Mouse (Mus musculus): ENCODE measurements around the gene Srgn. TPM values are rescaled to one million over a fixed set of nuclear protein-coding genes. Genes with fewer than 3 reads are reported as not detected.

Srgn gene
- polyA plus RNA-seq, 1 experiment from 2014 or later = 4.3 TPM

DNA sequence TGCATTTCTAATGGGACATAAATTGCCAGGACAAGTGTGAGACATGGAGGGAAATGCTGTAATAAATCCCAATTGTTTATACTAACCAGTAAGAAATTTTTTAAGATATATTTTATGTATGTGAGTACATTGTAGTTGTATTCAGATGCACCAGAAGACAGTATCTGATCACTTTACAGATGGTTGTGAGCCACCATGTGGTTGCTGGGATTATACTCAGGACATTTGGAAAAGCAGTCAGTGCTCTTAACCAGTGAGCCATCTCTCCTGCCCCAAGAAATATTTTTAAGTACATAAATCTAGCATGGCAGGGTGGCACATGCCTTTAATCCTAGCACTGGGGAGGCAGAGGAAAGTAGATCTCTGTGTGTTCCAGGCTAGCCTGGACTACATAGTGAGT lies 18.5 kb upstream of the Srgn start:
- Histone ChIP-seq H3K9ac (no peak overlapping the region), H3K27me3 (no peaks in the 10 kb centered on the region), H3K4me3 (no peak overlapping the region), H3K4me1 (no peaks in the 10 kb centered on the region), H3K9me3 (no peaks in the 10 kb centered on the region), H3K27ac (no peak overlapping the region), H3K36me3 (no peaks in the 10 kb centered on the region), H3K4me2 (replicated peaks) (no peak overlapping the region)
- no peak for ATAC-seq (ENCODE audit: insufficient number of reproducible peaks, insufficient read depth, low FRiP score, low TSS enrichment)

DNA sequence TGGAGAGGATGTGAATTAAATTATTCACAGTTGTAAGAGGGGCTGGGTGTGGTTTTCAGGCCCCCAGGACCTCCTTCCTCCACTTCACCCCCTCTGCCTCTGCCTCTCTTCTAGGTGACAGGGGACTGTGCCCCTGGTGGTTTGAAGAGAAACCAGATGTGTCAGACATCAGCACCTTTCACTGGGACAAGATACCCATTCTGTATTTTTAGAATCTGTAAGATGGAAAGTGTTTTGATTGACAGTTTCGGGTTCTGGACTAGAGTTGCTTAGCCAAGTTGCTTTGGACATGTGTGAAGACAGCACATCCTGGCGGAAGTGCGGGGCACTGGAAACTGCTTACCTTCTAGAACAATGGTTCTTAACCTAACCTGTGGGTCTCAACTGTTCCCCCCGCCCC lies 17.1 kb upstream of the Srgn start:
- Histone ChIP-seq H3K4me2 (replicated peaks) (no peak overlapping the region), H3K36me3 (no peaks in the 10 kb centered on the region), H3K4me1 (no peaks in the 10 kb centered on the region), H3K27me3 (no peaks in the 10 kb centered on the region), H3K27ac (no peak overlapping the region), H3K4me3 (no peak overlapping the region), H3K9me3 (no peaks in the 10 kb centered on the region), H3K9ac (no peak overlapping the region)
- no peak for ATAC-seq (ENCODE audit: insufficient number of reproducible peaks, insufficient read depth, low FRiP score, low TSS enrichment)
- WGBS = 88% methylated on average over 4 of the region's 4 CpGs

DNA sequence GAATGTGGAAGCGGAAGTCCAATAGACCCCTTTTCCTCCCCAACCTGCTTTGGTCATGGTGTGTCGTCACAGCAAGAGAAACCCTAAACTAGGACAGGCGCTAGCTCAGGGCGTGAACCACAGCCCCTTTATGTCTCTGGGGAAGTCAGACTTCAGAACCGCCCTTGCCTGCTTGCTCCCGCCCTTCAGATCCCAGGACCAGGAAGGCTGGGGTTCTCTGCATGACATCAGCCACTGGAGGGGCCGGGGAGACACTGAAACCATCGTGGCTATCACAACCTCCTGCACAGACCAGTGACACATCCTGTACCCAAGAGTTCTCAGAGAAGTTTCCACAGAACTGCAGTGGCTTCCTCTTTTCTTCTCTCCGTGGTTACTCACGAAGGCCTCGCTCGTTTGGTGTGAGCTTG lies 16.2 kb upstream of the Srgn start:
- H3K27ac ChIP-seq = no peak overlapping the region
- no peak overlapping the region for H3K4me2 ChIP-seq (replicated peaks)
- no peak overlapping the region for H3K9ac ChIP-seq
- H3K4me1 ChIP-seq = no peaks in the 10 kb centered on the region
- no peaks in the 10 kb centered on the region for H3K9me3 ChIP-seq
- WGBS = 80% methylated on average over 12 of the region's 12 CpGs
- ATAC-seq (ENCODE audit: insufficient number of reproducible peaks, insufficient read depth, low FRiP score, low TSS enrichment) = no peak
- no peaks in the 10 kb centered on the region for H3K27me3 ChIP-seq
- H3K4me3 ChIP-seq = no peak overlapping the region
- no peaks in the 10 kb centered on the region for H3K36me3 ChIP-seq

DNA sequence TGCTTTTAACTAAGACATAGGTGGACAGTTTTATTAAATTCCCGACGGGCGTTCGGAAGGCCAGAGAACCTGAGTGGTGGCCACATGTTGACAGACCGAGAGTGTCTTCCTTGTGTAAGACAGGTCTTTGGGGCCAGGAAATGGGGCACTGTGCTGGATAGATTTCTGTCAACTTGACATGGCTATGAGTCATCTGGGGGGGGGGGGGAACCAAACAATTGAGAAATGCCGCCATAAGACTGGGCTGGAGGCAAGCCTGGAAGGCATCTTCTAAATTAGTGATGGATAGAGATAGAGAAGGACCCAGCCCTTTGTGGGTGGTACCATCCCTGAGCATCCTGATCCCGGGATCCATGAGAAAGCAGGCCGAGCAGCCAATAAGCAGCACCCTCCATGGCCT lies 15.7 kb upstream of the Srgn start:
- ATAC-seq (ENCODE audit: insufficient number of reproducible peaks, insufficient read depth, low FRiP score, low TSS enrichment) = no peak
- no peaks in the 10 kb centered on the region for H3K9me3 ChIP-seq
- H3K27me3 ChIP-seq = no peaks in the 10 kb centered on the region
- H3K36me3 ChIP-seq = no peaks in the 10 kb centered on the region
- H3K4me2 ChIP-seq (replicated peaks) = no peak overlapping the region
- no peak overlapping the region for H3K4me3 ChIP-seq
- 91% methylated on average over 8 of the region's 8 CpGs for WGBS
- H3K9ac ChIP-seq = no peak overlapping the region
- no peaks in the 10 kb centered on the region for H3K4me1 ChIP-seq
- H3K27ac ChIP-seq = no peak overlapping the region

DNA sequence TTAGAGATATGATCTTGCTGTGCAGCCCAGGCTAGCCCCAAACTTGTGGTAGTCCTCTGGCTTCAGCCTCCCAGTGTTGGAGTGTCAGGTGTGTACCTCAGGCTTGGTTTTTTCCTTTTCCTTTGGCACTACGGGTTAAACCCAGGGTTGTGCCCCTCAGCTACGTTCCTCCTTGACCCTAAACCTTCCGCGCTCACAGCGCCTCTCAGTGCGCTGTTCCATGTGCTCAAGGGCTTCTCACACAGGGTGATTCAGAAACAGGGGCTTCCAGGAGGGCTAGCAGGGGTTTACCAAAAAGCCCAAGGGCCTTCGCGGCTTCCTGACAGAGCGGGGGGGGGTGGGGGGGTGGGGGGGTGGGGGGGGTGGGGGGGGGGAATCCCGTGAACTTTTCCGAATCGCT lies 15.3 kb upstream of the Srgn start:
- 94% methylated on average over 12 of the region's 12 CpGs for WGBS
- Histone ChIP-seq H3K27ac (no peak overlapping the region), H3K4me2 (replicated peaks) (no peak overlapping the region), H3K27me3 (no peaks in the 10 kb centered on the region), H3K9me3 (no peaks in the 10 kb centered on the region), H3K4me3 (no peak overlapping the region), H3K36me3 (no peaks in the 10 kb centered on the region), H3K4me1 (no peaks in the 10 kb centered on the region), H3K9ac (no peak overlapping the region)
- ATAC-seq (ENCODE audit: insufficient number of reproducible peaks, insufficient read depth, low FRiP score, low TSS enrichment) = no peak

DNA sequence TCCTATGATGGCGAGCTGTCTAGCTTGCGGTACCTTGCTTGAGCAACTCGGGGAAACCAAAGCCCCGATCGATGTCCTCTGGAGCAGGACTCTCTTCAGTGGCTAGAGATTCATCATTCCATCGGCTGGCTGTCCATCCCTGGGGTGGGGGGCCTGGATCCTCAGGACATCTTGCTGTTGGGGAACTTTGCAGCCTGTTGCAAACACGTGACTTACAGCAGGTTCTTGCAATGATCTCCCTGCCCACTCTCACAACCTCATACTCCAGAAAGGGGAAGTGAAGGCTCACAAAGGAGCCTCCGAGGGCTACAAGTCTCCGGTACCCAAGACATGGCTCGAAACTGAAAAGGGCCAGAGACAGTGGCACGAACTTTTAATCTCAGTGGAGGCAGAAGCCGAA lies 14.2 kb upstream of the Srgn start:
- H3K27ac ChIP-seq = no peak overlapping the region
- no peaks in the 10 kb centered on the region for H3K4me1 ChIP-seq
- no peaks in the 10 kb centered on the region for H3K9me3 ChIP-seq
- H3K4me3 ChIP-seq = no peak overlapping the region
- H3K27me3 ChIP-seq = no peaks in the 10 kb centered on the region
- no peak overlapping the region for H3K9ac ChIP-seq
- no peak for ATAC-seq (ENCODE audit: insufficient number of reproducible peaks, insufficient read depth, low FRiP score, low TSS enrichment)
- no peaks in the 10 kb centered on the region for H3K36me3 ChIP-seq
- 93% methylated on average over 12 of the region's 12 CpGs for WGBS
- no peak overlapping the region for H3K4me2 ChIP-seq (replicated peaks)

DNA sequence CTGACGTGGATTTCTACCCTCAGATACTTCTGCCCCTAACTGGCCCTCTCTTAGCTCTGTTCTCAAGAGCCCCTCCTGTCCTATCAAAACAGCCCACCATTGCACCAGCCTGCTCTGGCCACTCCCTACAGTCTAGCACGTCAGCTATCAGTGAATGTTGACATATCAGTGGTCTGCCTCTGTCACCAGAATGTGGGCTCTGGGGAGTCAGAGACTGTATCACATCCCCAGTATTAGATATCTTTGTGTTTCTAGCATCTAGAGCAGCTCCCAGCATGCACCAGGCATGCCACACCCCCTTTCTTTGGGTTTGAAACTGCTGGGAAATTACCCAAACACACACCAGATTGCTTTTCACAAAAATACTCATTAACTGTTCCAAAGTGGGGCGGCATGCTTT lies 13.5 kb upstream of the Srgn start:
- H3K27me3 ChIP-seq = no peaks in the 10 kb centered on the region
- WGBS = 51% methylated on average over 3 of the region's 3 CpGs
- H3K9me3 ChIP-seq = no peaks in the 10 kb centered on the region
- no peak overlapping the region for H3K9ac ChIP-seq
- no peak overlapping the region for H3K4me3 ChIP-seq
- no peak overlapping the region for H3K27ac ChIP-seq
- H3K36me3 ChIP-seq = no peaks in the 10 kb centered on the region
- no peak overlapping the region for H3K4me2 ChIP-seq (replicated peaks)
- no peaks in the 10 kb centered on the region for H3K4me1 ChIP-seq
- no peak for ATAC-seq (ENCODE audit: insufficient number of reproducible peaks, insufficient read depth, low FRiP score, low TSS enrichment)

DNA sequence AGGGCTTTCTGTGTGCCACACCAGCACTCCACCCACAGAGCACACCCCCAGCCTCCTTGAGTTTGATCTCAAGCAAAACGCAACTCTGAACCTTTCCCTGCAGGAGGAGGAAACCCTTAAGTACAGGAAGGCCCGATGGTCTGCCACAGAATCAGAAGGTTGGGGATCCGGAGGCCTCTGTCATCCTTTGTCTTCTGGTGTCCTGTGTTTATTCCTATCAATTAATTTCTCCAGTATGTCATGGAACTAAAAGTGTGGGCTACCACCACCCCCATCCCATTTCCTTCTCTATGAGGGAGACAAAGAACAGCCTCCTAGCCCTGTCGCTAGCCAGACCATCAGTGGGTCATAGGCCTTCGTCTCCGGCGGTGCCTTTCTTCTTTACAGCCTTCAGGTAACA lies 7.3 kb upstream of the Srgn start:
- 81% methylated on average over 7 of the region's 7 CpGs for WGBS
- no peak for ATAC-seq (ENCODE audit: insufficient number of reproducible peaks, insufficient read depth, low FRiP score, low TSS enrichment)

DNA sequence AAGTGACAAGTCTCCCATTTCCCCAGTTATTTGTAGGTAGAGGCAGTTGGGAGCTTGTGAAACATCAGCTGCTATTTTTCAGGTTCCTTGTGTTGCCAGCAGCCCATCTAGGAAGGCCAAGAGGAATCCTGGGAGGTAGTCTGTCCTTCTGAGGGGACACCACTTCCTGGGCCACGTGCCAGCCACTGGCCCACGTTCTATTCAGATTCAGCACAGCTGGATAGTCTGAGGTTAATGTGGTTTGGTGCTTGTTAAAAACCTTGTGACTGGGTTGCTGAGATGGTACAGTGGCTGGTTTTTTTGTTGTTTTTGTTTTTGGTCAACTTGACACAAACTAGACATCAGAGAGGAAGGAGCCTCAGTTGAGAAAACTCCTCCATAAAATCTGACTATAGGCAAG lies 5.6 kb upstream of the Srgn start:
- 65% methylated on average over 2 of the region's 2 CpGs for WGBS
- no peaks in the 10 kb centered on the region for H3K27me3 ChIP-seq

More for the DNA sequence above, 7.3 kb upstream of the Srgn start:
- no peak overlapping the region for H3K9ac ChIP-seq
- no peaks in the 10 kb centered on the region for H3K9me3 ChIP-seq
- no peaks in the 10 kb centered on the region for H3K27me3 ChIP-seq
- H3K36me3 ChIP-seq = no peaks in the 10 kb centered on the region
- H3K4me2 ChIP-seq (replicated peaks) = no peak overlapping the region
- H3K27ac ChIP-seq = no peak overlapping the region
- H3K4me1 ChIP-seq = no peaks in the 10 kb centered on the region
- no peak overlapping the region for H3K4me3 ChIP-seq

DNA sequence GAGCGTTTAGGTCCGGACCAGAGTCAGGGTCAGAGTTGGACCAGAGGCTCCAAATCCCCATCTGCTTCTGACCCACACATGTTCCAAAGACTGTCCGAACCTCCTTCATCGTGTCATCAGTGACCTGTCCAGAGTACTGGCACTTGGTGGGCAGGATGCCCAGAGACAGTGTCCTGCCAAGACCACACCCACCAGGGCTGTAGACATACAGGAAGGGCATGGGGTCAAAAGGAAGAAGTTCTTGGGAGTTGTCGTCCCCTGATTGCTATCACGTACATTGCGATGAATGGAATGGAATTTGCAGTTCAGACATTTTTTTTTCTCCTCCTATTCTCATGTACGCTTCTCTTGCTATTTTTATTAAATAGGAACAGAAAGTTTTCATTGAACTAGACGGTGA lies 2.9 kb upstream of the Srgn start:
- no peak overlapping the region for H3K4me2 ChIP-seq (replicated peaks)
- H3K4me1 ChIP-seq = no peaks in the 10 kb centered on the region
- no peak for ATAC-seq (ENCODE audit: insufficient number of reproducible peaks, insufficient read depth, low FRiP score, low TSS enrichment)
- no peak overlapping the region for H3K9ac ChIP-seq
- no peaks in the 10 kb centered on the region for H3K9me3 ChIP-seq
- H3K27ac ChIP-seq = no peak overlapping the region
- no peak overlapping the region for H3K4me3 ChIP-seq
- H3K36me3 ChIP-seq = no peaks in the 10 kb centered on the region
- H3K27me3 ChIP-seq = no peaks in the 10 kb centered on the region
- 82% methylated on average over 9 of the region's 9 CpGs for WGBS

More for the DNA sequence above, 5.6 kb upstream of the Srgn start:
- Histone ChIP-seq H3K36me3 (no peaks in the 10 kb centered on the region), H3K9ac (no peak overlapping the region), H3K4me2 (replicated peaks) (no peak overlapping the region), H3K4me3 (no peak overlapping the region), H3K9me3 (no peaks in the 10 kb centered on the region), H3K27ac (no peak overlapping the region), H3K4me1 (no peaks in the 10 kb centered on the region)
- no peak for ATAC-seq (ENCODE audit: insufficient number of reproducible peaks, insufficient read depth, low FRiP score, low TSS enrichment)

DNA sequence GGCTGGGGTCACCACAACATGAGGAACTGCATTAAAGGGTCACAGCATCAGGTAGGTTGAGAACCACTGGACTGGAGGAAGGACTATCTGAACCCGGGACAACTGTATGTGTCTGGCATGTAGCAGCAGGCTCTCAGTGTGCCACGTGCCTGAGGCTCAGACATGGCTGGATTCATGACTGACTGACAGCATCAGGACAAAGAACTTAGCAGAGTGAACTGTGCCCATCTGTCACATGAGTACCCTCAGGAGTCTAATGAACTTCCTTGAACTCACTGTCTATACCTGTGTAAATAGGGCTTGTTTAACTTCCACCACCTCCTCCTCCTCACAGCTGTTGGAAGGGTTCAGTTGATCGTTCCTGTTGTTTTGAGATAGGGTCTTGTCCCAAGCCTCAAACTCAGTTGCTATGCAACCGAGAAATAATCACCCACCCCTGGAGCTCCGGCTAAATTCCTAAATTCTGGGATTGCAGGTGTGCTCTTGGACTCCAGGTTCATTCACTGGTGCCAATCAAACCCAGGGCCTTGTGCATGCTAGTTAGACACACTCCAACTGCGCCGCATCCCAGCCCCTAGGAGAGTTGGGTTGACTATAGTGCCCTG lies 4.8 kb downstream of the Srgn start:
- Histone ChIP-seq H3K36me3 (no peaks in the 10 kb centered on the region), H3K4me3 (no peak overlapping the region), H3K9me3 (no peaks in the 10 kb centered on the region), H3K4me2 (replicated peaks) (no peak overlapping the region), H3K27me3 (no peaks in the 10 kb centered on the region), H3K9ac (no peak overlapping the region), H3K4me1 (no peaks in the 10 kb centered on the region), H3K27ac (no peak overlapping the region)
- 74% methylated on average over 7 of the region's 7 CpGs for WGBS
- no peak for ATAC-seq (ENCODE audit: insufficient number of reproducible peaks, insufficient read depth, low FRiP score, low TSS enrichment)

DNA sequence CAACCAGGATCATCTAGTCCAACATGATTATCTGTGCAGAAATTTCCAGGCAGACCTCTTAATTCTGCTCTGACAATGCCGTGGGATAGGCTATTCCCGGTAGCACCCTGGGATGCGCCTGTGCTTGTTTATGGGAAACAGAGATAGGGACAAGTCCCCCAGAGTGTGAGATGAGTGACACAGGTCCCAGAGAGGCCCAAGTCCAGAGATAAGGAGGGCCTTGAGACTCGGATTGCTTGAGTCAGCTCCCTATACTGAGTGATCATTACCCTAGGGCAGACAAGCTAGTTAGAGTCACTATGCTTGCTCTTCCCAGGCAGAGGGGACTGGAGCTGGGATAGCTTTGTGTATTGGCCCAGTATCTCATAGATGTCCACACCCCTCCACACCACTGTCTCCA lies 5.5 kb downstream of the Srgn start:
- Histone ChIP-seq H3K36me3 (no peaks in the 10 kb centered on the region), H3K27me3 (no peaks in the 10 kb centered on the region), H3K4me2 (replicated peaks) (no peak overlapping the region), H3K4me3 (no peak overlapping the region), H3K27ac (no peak overlapping the region), H3K9me3 (no peaks in the 10 kb centered on the region), H3K9ac (no peak overlapping the region), H3K4me1 (no peaks in the 10 kb centered on the region)
- no peak for ATAC-seq (ENCODE audit: insufficient number of reproducible peaks, insufficient read depth, low FRiP score, low TSS enrichment)
- 70% methylated on average over 4 of the region's 4 CpGs for WGBS

DNA sequence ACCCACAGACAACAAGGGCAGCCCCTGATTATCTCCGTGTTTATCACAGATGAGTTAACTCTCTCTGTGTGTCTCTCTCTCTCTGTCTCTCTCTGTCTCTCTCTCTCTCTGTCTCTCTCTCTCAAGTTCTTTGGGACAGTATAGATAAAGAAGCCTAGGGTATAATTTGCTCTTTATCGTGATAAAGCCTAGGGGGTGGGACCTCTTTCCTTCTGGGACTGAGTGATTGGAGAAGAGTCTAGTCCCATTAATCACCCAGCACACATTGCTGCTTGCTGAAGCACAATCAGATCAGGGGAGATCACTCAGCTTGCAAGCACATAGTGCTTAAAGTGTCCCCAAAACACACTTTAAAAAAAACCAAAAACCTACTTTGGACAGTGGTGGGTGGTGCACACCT lies 6.3 kb downstream of the Srgn start:
- 75% methylated on average over 2 of the region's 2 CpGs for WGBS
- no peaks in the 10 kb centered on the region for H3K9me3 ChIP-seq
- no peak for ATAC-seq (ENCODE audit: insufficient number of reproducible peaks, insufficient read depth, low FRiP score, low TSS enrichment)
- no peaks in the 10 kb centered on the region for H3K4me1 ChIP-seq
- no peak overlapping the region for H3K4me2 ChIP-seq (replicated peaks)
- H3K4me3 ChIP-seq = no peak overlapping the region
- H3K9ac ChIP-seq = no peak overlapping the region
- no peak overlapping the region for H3K27ac ChIP-seq
- H3K27me3 ChIP-seq = no peaks in the 10 kb centered on the region
- H3K36me3 ChIP-seq = no peaks in the 10 kb centered on the region

Measured in embryonic facial prominence, embryonic 12.5 days (tissue).